Mouse (Mus musculus) kidney, adult 2 months (tissue): Measurements from ENCODE around the gene Ly6g6f.

Experiments
- CTCF ChIP-seq: fragments of 200-500 bp; conservative IDR thresholded peaks from 2 replicates; pipeline ENCODE4 v1.5.1; 2011; ENCODE audit warnings: low read depth, mild to moderate bottlenecking, control low read depth, low read length, moderate library complexity, mixed read lengths; ENCODE audit not compliant: insufficient read depth, insufficient read length
- POLR2A ChIP-seq: fragments of 200-500 bp; IDR thresholded peaks from one replicate; pipeline ENCODE4 v1.6.1; 2011; ENCODE audit warnings: low read depth, low read length, control low read depth

DNA sequence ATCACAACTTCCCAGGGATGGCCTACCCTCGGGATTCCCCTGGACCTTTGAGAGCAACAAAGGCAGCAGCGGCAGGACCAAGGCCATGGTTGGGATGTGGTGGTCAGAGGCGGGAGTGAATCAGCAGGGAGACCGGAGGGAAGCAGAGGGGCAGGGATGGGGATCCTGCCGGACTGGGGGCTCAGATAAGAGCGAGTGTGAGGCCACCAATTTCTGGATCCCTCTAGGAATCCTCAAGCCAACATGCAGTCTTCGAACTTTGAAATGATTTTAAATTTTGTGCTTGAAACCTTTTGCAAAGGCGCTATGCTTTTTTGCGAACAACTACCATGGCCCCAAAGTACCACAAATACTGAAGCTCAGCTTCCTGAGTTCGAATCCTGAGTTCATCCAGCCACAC is 19.3 kb downstream of the Ly6g6f start, which contains the start of gene Mpig6b:
- TF ChIP-seq CTCF, result no peak
- TF ChIP-seq POLR2A, result no peak
